Mouse (Mus musculus) cerebellum, adult 18-20 months (tissue): ENCODE results near the gene Prkcz.
A peak's percentile ranks its signal among the peaks of the same experiment; 100 is the strongest.
"Not testable (repeated sequence)": the region's sequence is repeated elsewhere in the genome, so short reads cannot be mapped to it uniquely, and the experiment has no call there.

Source experiments
- DNase-seq, 2 experiments: peaks; one replicate each; pipeline ENCODE4 v3.0.0; 2021

The Prkcz gene

GRCm38 (mm10) chr4:155282231-155282630, 78.9 kb downstream of the Prkcz start:
- no peak for DNase-seq

- DNase-seq = peak in 1 of 2 experiments; percentile 35
Measured at GRCm38 (mm10) chr4:155281652-155282051, 79.5 kb downstream of the Prkcz start.

GRCm38 (mm10) chr4:155281227-155281626, 79.9 kb downstream of the Prkcz start:
- no peak for DNase-seq

GRCm38 (mm10) chr4:155280768-155281121, 80.4 kb downstream of the Prkcz start:
- DNase-seq = no peak

- DNase-seq = peak in 1 of 2 experiments; percentile 37
Measured at GRCm38 (mm10) chr4:155279926-155280767, 81.0 kb downstream of the Prkcz start.

GRCm38 (mm10) chr4:155279054-155279453, 82.1 kb downstream of the Prkcz start:
- DNase-seq = no peak

GRCm38 (mm10) chr4:155277963-155278362, 83.2 kb downstream of the Prkcz start:
- DNase-seq = no peak

- no peak for DNase-seq
Measured at GRCm38 (mm10) chr4:155274851-155275250, 86.3 kb downstream of the Prkcz start.

- no peak for DNase-seq
Measured at GRCm38 (mm10) chr4:155274451-155274850, 86.7 kb downstream of the Prkcz start.

GRCm38 (mm10) chr4:155268382-155268781, 92.8 kb downstream of the Prkcz start:
- peak; percentile 73 to 79 for DNase-seq

- DNase-seq = peak in 1 of 2 experiments; percentile 46
Measured at GRCm38 (mm10) chr4:155267639-155268175, 93.5 kb downstream of the Prkcz start.

GRCm38 (mm10) chr4:155267047-155267543, 94.1 kb downstream of the Prkcz start:
- peak in 1 of 2 experiments; percentile 41 for DNase-seq

GRCm38 (mm10) chr4:155264521-155265321, 96.4 kb downstream of the Prkcz start:
- peak; percentile 93 for DNase-seq

- DNase-seq = peak in 1 of 2 experiments; percentile 51
Measured at GRCm38 (mm10) chr4:155252253-155252652, 108.9 kb downstream of the Prkcz start.

- peak; percentile 52 to 61 for DNase-seq
Measured at GRCm38 (mm10) chr4:155251147-155251546, 110.0 kb downstream of the Prkcz start.

- peak; percentile 61 to 71 for DNase-seq
Measured at GRCm38 (mm10) chr4:155250361-155251117, 110.6 kb downstream of the Prkcz start.

GRCm38 (mm10) chr4:155249648-155250351, 111.4 kb downstream of the Prkcz start, which contains the start of gene Faap20:
Gene Faap20 (plus strand): TSS chr4:155249802.
- DNase-seq = peak; percentile 88 to 90

- peak; percentile 95 for DNase-seq
Measured at GRCm38 (mm10) chr4:155249257-155249647, 111.9 kb downstream of the Prkcz start.

GRCm38 (mm10) chr4:155248054-155248453, 113.1 kb downstream of the Prkcz start:
- not testable (repeated sequence) for DNase-seq

GRCm38 (mm10) chr4:155246691-155247105, 114.5 kb downstream of the Prkcz start:
- DNase-seq = peak; percentile 83 to 89

- no peak for DNase-seq
Measured at GRCm38 (mm10) chr4:155245770-155246492, 115.2 kb downstream of the Prkcz start.
